Mouse (Mus musculus) testis, adult 2 months (tissue): ENCODE measurements around the gene Cav3.

Experiments used
- CTCF ChIP-seq: fragments of 200-500 bp; IDR thresholded peaks from 2 replicates; pipeline ENCODE4 v1.5.1; 2012; ENCODE audit warnings: low read depth, mild to moderate bottlenecking, inconsistent platforms, low read length, moderate library complexity; ENCODE audit not compliant: control insufficient read depth, insufficient read depth, insufficient replicate concordance
- POLR2A ChIP-seq: fragments of 200-500 bp; IDR thresholded peaks from 2 replicates; pipeline ENCODE4 v1.6.1; 2012; ENCODE audit warnings: low read depth, mild to moderate bottlenecking, inconsistent platforms, low read length, moderate library complexity; ENCODE audit not compliant: control insufficient read depth

DNA sequence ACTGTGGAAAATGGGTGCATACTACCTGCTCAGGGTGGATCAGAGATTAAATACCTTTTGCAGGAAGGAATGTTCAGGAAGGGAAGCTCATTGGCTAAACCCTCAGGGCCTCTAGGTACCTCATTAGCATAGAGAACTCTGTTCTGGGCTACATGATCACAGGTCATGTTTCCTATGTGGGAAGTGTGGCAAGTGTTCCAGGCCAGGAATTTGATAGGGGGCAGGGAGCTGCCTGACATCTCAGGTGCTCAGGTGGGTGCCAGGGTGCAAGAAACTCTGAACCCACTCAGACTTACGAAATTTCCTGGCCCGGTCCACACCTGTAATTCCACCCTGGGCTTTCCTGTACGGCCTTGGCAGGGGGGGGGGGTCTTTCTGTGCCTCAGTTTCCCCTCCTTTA lies 39.4 kb downstream of the Cav3 start:
- TF ChIP-seq CTCF (no peak), POLR2A (no peak)
